Mouse (Mus musculus): Measurements from ENCODE around the gene Epb41l4b. TPM values are rescaled to one million over a fixed set of nuclear protein-coding genes. Genes with fewer than 3 reads are reported as not detected.

The Epb41l4b gene
- polyA plus RNA-seq, 1 experiment from 2014 or later, result 8.4 TPM

DNA sequence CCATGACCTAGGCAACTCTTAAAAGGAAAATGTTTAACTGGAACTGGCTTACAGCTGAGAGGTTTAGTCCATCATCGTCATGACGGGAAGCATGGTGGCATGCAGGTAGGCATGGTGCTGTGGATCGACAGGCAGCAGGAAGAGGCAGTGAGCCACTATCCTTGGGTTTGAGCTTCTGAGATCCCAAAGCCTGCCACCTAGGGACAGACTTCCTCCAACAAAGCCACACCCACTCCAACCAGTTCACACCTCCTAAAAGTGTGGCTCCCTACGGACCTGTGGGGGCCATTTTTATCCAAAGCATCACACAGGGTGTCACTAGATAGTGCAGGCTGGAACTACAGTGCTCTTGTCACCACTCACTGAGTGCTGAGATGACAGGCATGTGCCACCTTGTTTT lies 31.8 kb downstream of the Epb41l4b start:
- Histone ChIP-seq H3K36me3 (replicated peaks; ENCODE audit: insufficient read depth, low read length) (no peaks in the 10 kb centered on the region), H3K27ac (ENCODE audit: low read depth) (peak overlapping the region; percentile 64), H3K9me3 (ENCODE audit: low read length) (no peaks in the 10 kb centered on the region), H3K4me1 (ENCODE audit: insufficient read depth) (peaks cover 37% of the 10 kb centered on the region), H3K27me3 (ENCODE audit: insufficient read depth, low read length) (no peaks in the 10 kb centered on the region), H3K9ac (replicated peaks) (no peak overlapping the region), H3K4me2 (ENCODE audit: low read depth, low read length) (no peak overlapping the region), H3K4me3 (ENCODE audit: low read depth, low read length) (no peak overlapping the region)
- TF ChIP-seq EP300 (IDR thresholded peaks at IDR 0.05; ENCODE audit: low read depth), result no peak
- no peak for TF ChIP-seq CTCF (IDR thresholded peaks at IDR 0.05; ENCODE audit: low read depth)
- DNase-seq (no peak), ATAC-seq (no peak)
- 64% methylated on average over 4 of the region's 4 CpGs for WGBS (ENCODE audit: insufficient replicate concordance)

DNA sequence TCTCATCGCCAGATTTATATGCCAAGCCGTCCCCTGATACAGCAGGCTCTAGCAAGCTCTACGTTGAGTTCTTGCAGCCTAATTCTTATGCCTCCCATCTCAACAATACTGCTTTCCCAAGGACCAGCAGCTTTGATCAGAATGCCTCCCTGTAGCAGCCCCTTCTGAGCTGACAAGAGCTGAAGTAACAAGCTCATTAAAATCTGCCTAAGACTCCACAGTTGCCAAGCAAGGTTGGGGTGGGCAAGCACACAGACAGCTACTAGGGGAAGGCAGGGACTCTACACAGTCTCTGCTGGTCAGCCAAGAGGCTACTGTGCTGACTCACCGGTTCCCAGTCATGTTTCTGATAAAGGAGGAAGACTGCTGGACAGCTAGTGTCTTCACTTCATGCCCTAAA lies 33.7 kb downstream of the Epb41l4b start:
- Histone ChIP-seq H3K36me3 (replicated peaks; ENCODE audit: insufficient read depth, low read length) (no peaks in the 10 kb centered on the region), H3K27me3 (ENCODE audit: insufficient read depth, low read length) (no peaks in the 10 kb centered on the region), H3K4me3 (ENCODE audit: low read depth, low read length) (no peak overlapping the region), H3K27ac (ENCODE audit: low read depth) (no peak overlapping the region), H3K4me1 (ENCODE audit: insufficient read depth) (peaks cover 31% of the 10 kb centered on the region), H3K4me2 (ENCODE audit: low read depth, low read length) (no peak overlapping the region), H3K9ac (replicated peaks) (no peak overlapping the region), H3K9me3 (ENCODE audit: low read length) (no peaks in the 10 kb centered on the region)
- DNase-seq (no peak), ATAC-seq (no peak)
- WGBS (ENCODE audit: insufficient replicate concordance), result 72% methylated on average over 4 of the region's 4 CpGs
- no peak for TF ChIP-seq EP300 (IDR thresholded peaks at IDR 0.05; ENCODE audit: low read depth)
- TF ChIP-seq CTCF (IDR thresholded peaks at IDR 0.05; ENCODE audit: low read depth), result no peak

DNA sequence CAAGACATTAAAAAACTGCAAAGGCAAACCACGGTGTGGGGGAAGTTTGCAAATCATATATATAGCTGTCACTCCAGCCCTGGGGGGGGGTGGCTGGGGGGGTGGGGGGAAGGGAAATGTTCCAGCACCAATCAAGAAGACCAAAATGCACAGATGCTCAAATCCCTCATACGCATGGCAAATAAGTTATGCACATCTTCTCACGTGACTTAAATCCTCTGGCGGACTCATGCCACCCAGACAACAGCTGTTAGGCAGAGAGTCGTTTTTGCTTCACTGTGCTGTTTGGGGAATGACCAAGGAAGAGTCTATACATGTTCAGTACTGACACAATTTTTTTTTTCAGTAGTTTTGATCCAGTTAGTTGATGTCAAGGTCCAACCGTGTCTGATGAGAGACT lies 37.9 kb downstream of the Epb41l4b start:
- 55% methylated on average over 6 of the region's 6 CpGs for WGBS (ENCODE audit: insufficient replicate concordance)
- no peak for ATAC-seq

GRCm38 (mm10) chr4:57103830-57104229 lies 39.4 kb downstream of the Epb41l4b start:
- DNase-seq (no peak), ATAC-seq (no peak)
- peaks cover 6% of the 10 kb centered on the region; the same call in 1 of the 2 replicates for H3K4me1 ChIP-seq (ENCODE audit: insufficient read depth)
- H3K36me3 ChIP-seq (replicated peaks; ENCODE audit: insufficient read depth, low read length), result 0 out of 2 replicates have a peak, but pooled peaks cover 4% of the 10 kb centered on the region
- TF ChIP-seq CTCF (IDR thresholded peaks at IDR 0.05; ENCODE audit: low read depth) (no peak), EP300 (IDR thresholded peaks at IDR 0.05; ENCODE audit: low read depth) (no peak)
- no peaks in the 10 kb centered on the region for H3K27me3 ChIP-seq (ENCODE audit: insufficient read depth, low read length)
- H3K9me3 ChIP-seq (ENCODE audit: low read length), result no peaks in the 10 kb centered on the region
- no peak overlapping the region for H3K4me3 ChIP-seq (ENCODE audit: low read depth, low read length)
- H3K4me2 ChIP-seq (ENCODE audit: low read depth, low read length), result no peak overlapping the region
- H3K27ac ChIP-seq (ENCODE audit: low read depth), result no peak overlapping the region
- no peak overlapping the region for H3K9ac ChIP-seq (replicated peaks)
- WGBS (ENCODE audit: insufficient replicate concordance), result 31% methylated on average over 4 of the region's 5 CpGs

More for the DNA sequence above, 37.9 kb downstream of the Epb41l4b start:
- Histone ChIP-seq H3K27ac (ENCODE audit: low read depth) (no peak overlapping the region), H3K36me3 (replicated peaks; ENCODE audit: insufficient read depth, low read length) (0 out of 2 replicates have a peak, but pooled peaks cover 4% of the 10 kb centered on the region), H3K4me3 (ENCODE audit: low read depth, low read length) (no peak overlapping the region), H3K27me3 (ENCODE audit: insufficient read depth, low read length) (no peaks in the 10 kb centered on the region), H3K4me1 (ENCODE audit: insufficient read depth) (peaks cover 6% of the 10 kb centered on the region; the same call in 1 of the 2 replicates), H3K4me2 (ENCODE audit: low read depth, low read length) (no peak overlapping the region), H3K9ac (replicated peaks) (no peak overlapping the region), H3K9me3 (ENCODE audit: low read length) (no peaks in the 10 kb centered on the region)
- TF ChIP-seq CTCF (IDR thresholded peaks at IDR 0.05; ENCODE audit: low read depth), result no peak
- no peak for TF ChIP-seq EP300 (IDR thresholded peaks at IDR 0.05; ENCODE audit: low read depth)
- DNase-seq, result no peak

GRCm38 (mm10) chr4:57101095-57101494 lies 42.1 kb downstream of the Epb41l4b start:
- no peak for ATAC-seq
- H3K27me3 ChIP-seq (ENCODE audit: insufficient read depth, low read length), result no peaks in the 10 kb centered on the region
- no peak for TF ChIP-seq CTCF (IDR thresholded peaks at IDR 0.05; ENCODE audit: low read depth)
- no peak for TF ChIP-seq EP300 (IDR thresholded peaks at IDR 0.05; ENCODE audit: low read depth)
- H3K27ac ChIP-seq (ENCODE audit: low read depth), result no peak overlapping the region
- peaks cover 6% of the 10 kb centered on the region; the same call in 1 of the 2 replicates for H3K4me1 ChIP-seq (ENCODE audit: insufficient read depth)
- H3K4me2 ChIP-seq (ENCODE audit: low read depth, low read length), result no peak overlapping the region
- H3K4me3 ChIP-seq (ENCODE audit: low read depth, low read length), result no peak overlapping the region
- DNase-seq, result no peak
- 70% methylated on average over 4 of the region's 4 CpGs for WGBS (ENCODE audit: insufficient replicate concordance)
- H3K9me3 ChIP-seq (ENCODE audit: low read length), result no peaks in the 10 kb centered on the region
- H3K9ac ChIP-seq (replicated peaks), result no peak overlapping the region
- 0 out of 2 replicates have a peak, but pooled peaks cover 4% of the 10 kb centered on the region for H3K36me3 ChIP-seq (replicated peaks; ENCODE audit: insufficient read depth, low read length)

- H3K4me1 ChIP-seq (ENCODE audit: insufficient read depth), result no peaks in the 10 kb centered on the region
- no peak overlapping the region for H3K27ac ChIP-seq (ENCODE audit: low read depth)
- no peak overlapping the region for H3K9ac ChIP-seq (replicated peaks)
- ATAC-seq, result no peak
- 89% methylated on average over 4 of the region's 4 CpGs for WGBS (ENCODE audit: insufficient replicate concordance)
- no peaks in the 10 kb centered on the region for H3K27me3 ChIP-seq (ENCODE audit: insufficient read depth, low read length)
- H3K4me3 ChIP-seq (ENCODE audit: low read depth, low read length), result no peak overlapping the region
- no peaks in the 10 kb centered on the region for H3K9me3 ChIP-seq (ENCODE audit: low read length)
- H3K4me2 ChIP-seq (ENCODE audit: low read depth, low read length), result no peak overlapping the region
- H3K36me3 ChIP-seq (replicated peaks; ENCODE audit: insufficient read depth, low read length), result 0 out of 2 replicates have a peak, but pooled peaks cover 6% of the 10 kb centered on the region
- TF ChIP-seq CTCF (IDR thresholded peaks at IDR 0.05; ENCODE audit: low read depth) (no peak), EP300 (IDR thresholded peaks at IDR 0.05; ENCODE audit: low read depth) (no peak)
- no peak for DNase-seq
Observed at GRCm38 (mm10) chr4:57097411-57097810, 45.8 kb downstream of the Epb41l4b start.

- H3K9ac ChIP-seq (replicated peaks), result no peak overlapping the region
- H3K4me1 ChIP-seq (ENCODE audit: insufficient read depth), result no peaks in the 10 kb centered on the region
- DNase-seq (no peak), ATAC-seq (no peak)
- no peak for TF ChIP-seq CTCF (IDR thresholded peaks at IDR 0.05; ENCODE audit: low read depth)
- no peak for TF ChIP-seq EP300 (IDR thresholded peaks at IDR 0.05; ENCODE audit: low read depth)
- H3K4me3 ChIP-seq (ENCODE audit: low read depth, low read length), result no peak overlapping the region
- H3K36me3 ChIP-seq (replicated peaks; ENCODE audit: insufficient read depth, low read length), result 0 out of 2 replicates have a peak, but pooled peaks cover 2% of the 10 kb centered on the region
- no peak overlapping the region for H3K27ac ChIP-seq (ENCODE audit: low read depth)
- H3K27me3 ChIP-seq (ENCODE audit: insufficient read depth, low read length), result no peaks in the 10 kb centered on the region
- H3K9me3 ChIP-seq (ENCODE audit: low read length), result no peaks in the 10 kb centered on the region
- H3K4me2 ChIP-seq (ENCODE audit: low read depth, low read length), result no peak overlapping the region
Observed at GRCm38 (mm10) chr4:57095569-57095968, 47.7 kb downstream of the Epb41l4b start.
